Mouse (Mus musculus): ENCODE measurements around the gene Fbn1. TPM values are rescaled to one million over a fixed set of nuclear protein-coding genes. Genes with fewer than 3 reads are reported as not detected.
"Not testable (repeated sequence)": the region's sequence is repeated elsewhere in the genome, so short reads cannot be mapped to it uniquely, and the experiment has no call there.

The Fbn1 gene
- polyA plus RNA-seq, 1 experiment from 2014 or later: 14.1 TPM

DNA sequence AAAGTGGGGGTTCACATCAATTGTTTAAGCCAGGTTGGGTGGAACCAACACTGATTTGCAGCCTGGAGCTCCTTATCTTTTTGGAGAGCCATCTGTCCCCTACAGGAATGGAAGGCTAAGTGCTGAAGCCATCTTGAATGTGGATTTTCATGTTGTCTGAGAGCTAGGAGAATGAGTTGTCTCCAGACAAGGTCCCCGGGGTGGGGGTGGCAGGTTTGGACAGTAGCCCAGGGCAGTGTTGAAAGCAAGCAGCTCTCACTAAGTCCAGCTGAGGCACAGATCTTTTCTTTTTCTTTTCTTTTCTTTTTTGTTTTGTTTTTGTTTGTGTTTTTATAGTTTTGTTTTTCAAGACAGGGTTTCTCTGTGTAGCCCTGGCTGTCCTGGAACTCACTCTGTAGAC lies 216.7 kb downstream of the Fbn1 start:
- Histone ChIP-seq H3K27ac (replicated peaks; ENCODE audit: low read depth, low read length) (no peak overlapping the region), H3K36me3 (replicated peaks; ENCODE audit: control insufficient read depth, insufficient read depth, low read depth, low read length) (no peaks in the 10 kb centered on the region), H3K27me3 (ENCODE audit: control insufficient read depth, insufficient read depth, low read length) (no peaks in the 10 kb centered on the region), H3K4me1 (ENCODE audit: control insufficient read depth, insufficient read depth, low read length) (no peaks in the 10 kb centered on the region), H3K9ac (replicated peaks; ENCODE audit: low read length) (no peak overlapping the region), H3K9me3 (replicated peaks; ENCODE audit: control insufficient read depth, low read length) (no peaks in the 10 kb centered on the region), H3K4me3 (ENCODE audit: low read depth, low read length) (no peak overlapping the region), H3K4me2 (ENCODE audit: low read depth, low read length) (no peak overlapping the region)
- 92% methylated on average over 1 of the region's 1 CpGs for WGBS
- DNase-seq (ENCODE audit: low spot score): no peak
- no peak for ATAC-seq (replicated peaks; ENCODE audit: insufficient number of reproducible peaks, low FRiP score, low TSS enrichment, low read depth)

DNA sequence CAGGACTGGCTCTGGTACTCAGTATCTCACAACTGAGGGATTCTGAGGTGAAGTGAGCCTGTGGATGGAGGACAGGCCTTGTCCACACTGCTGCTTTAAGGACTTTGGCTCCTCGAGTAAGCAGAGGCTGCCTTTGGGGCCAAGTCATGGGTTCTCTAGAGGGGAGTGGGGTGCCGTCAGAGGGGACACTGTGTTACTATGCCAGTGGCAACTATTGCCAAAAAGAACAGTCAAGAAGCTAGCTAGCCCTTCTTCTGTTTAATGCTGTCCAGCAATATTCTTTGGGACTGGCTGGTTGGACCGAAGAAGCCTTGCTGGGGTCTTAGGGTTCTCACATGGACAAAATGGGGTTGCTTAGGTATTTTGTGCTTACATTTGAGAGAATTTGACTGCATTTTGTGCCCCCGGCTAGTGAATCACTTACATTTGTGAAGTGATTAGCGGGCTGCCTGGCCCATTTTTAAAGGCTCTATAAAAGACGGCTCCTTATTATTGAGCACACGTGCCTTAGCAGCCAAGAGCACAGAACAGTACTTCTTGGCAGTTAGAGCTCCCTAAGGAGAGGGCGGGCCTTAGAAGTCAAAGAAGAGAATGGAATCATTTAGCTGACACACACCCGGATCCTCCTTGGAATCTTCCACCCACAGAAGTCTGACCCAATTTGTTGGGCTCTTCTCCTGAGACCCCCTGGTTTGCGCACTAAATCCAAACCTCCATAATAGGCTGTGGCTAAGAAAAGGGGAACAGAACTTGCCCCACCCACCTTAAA lies 217.4 kb downstream of the Fbn1 start:
- Histone ChIP-seq H3K36me3 (replicated peaks; ENCODE audit: control insufficient read depth, insufficient read depth, low read depth, low read length) (no peaks in the 10 kb centered on the region), H3K4me3 (ENCODE audit: low read depth, low read length) (no peak overlapping the region), H3K4me2 (ENCODE audit: low read depth, low read length) (no peak overlapping the region), H3K27me3 (ENCODE audit: control insufficient read depth, insufficient read depth, low read length) (no peaks in the 10 kb centered on the region), H3K9ac (replicated peaks; ENCODE audit: low read length) (no peak overlapping the region), H3K27ac (replicated peaks; ENCODE audit: low read depth, low read length) (no peak overlapping the region), H3K4me1 (ENCODE audit: control insufficient read depth, insufficient read depth, low read length) (no peaks in the 10 kb centered on the region), H3K9me3 (replicated peaks; ENCODE audit: control insufficient read depth, low read length) (no peaks in the 10 kb centered on the region)
- DNase-seq (ENCODE audit: low spot score) (no peak), ATAC-seq (replicated peaks; ENCODE audit: insufficient number of reproducible peaks, low FRiP score, low TSS enrichment, low read depth) (no peak)
- 78% methylated on average over 10 of the region's 10 CpGs for WGBS

DNA sequence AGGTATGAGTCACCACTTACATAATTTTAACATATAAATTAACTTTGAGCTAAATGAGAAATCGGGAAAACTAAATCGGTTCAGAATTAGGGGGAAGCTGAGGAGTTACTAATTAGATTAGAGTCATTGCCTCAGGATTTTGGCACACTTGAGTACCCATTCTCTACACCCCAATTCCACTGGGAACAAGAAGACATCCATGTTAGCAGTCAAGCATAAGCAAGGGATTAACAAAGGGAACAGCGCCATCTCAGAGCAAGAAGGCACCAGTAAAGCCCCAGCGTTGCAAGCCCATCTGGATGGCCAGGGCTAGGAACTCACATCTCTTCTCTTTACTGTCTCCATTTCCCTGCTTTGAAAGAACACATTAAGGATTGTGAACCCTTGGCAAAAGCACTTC lies 222.0 kb downstream of the Fbn1 start:
- Histone ChIP-seq H3K27me3 (ENCODE audit: control insufficient read depth, insufficient read depth, low read length) (no peaks in the 10 kb centered on the region), H3K4me1 (ENCODE audit: control insufficient read depth, insufficient read depth, low read length) (no peaks in the 10 kb centered on the region; the same call in 1 of the 2 replicates), H3K4me3 (ENCODE audit: low read depth, low read length) (no peak overlapping the region), H3K9me3 (replicated peaks; ENCODE audit: control insufficient read depth, low read length) (no peaks in the 10 kb centered on the region), H3K27ac (replicated peaks; ENCODE audit: low read depth, low read length) (no peak overlapping the region), H3K9ac (replicated peaks; ENCODE audit: low read length) (no peak overlapping the region), H3K36me3 (replicated peaks; ENCODE audit: control insufficient read depth, insufficient read depth, low read depth, low read length) (no peaks in the 10 kb centered on the region), H3K4me2 (ENCODE audit: low read depth, low read length) (no peak overlapping the region)
- 80% methylated on average over 4 of the region's 4 CpGs for WGBS
- ATAC-seq (replicated peaks; ENCODE audit: insufficient number of reproducible peaks, low FRiP score, low TSS enrichment, low read depth) (no peak), DNase-seq (ENCODE audit: low spot score) (no peak)

DNA sequence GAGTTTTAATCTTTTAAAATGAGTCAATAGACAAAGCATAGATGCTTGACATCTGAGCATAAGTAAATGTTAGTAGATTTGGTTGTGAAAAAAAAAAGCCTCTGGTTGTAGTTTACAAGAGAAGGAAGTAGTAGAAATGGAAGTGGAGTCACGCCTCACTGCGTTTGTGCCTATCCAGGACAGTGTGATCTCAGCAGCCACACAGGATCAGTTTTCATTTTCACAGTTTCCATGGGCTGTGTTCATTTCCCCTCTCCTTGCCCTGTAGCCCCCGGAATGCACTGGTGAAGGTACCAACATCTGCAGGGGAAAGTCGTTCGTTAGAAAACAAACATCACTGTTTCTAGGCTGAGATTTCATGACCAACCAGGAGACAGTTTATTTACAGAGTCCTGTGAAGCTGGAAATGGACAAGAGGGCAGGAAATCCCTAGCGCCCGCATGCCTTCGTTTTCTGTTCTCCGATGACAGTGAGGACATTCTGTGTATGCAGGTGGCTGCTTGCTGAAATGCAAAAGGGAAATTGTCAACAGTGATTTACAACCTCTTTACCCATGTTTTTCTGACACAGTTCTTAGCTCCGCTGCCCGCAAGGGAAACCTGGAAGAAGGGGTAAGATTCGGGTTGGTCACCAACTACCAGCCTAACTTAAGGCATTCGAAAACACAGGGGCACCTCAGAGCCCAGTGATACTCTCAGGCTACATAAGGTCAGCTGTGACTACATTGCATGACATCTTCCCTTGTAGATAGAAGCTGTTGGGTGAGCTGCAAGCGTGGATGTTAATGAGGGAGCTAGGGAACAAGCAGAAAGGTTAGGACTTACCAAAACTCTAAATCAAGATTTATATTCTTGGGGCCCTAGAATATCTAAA lies 225.2 kb downstream of the Fbn1 start:
- Histone ChIP-seq H3K9me3 (replicated peaks; ENCODE audit: control insufficient read depth, low read length) (no peaks in the 10 kb centered on the region), H3K27ac (replicated peaks; ENCODE audit: low read depth, low read length) (no peak overlapping the region), H3K4me1 (ENCODE audit: control insufficient read depth, insufficient read depth, low read length) (no peaks in the 10 kb centered on the region; the same call in 1 of the 2 replicates), H3K9ac (replicated peaks; ENCODE audit: low read length) (no peak overlapping the region), H3K36me3 (replicated peaks; ENCODE audit: control insufficient read depth, insufficient read depth, low read depth, low read length) (no peaks in the 10 kb centered on the region), H3K4me2 (ENCODE audit: low read depth, low read length) (no peak overlapping the region), H3K4me3 (ENCODE audit: low read depth, low read length) (no peak overlapping the region), H3K27me3 (ENCODE audit: control insufficient read depth, insufficient read depth, low read length) (no peaks in the 10 kb centered on the region)
- peak; percentile 44 for DNase-seq (ENCODE audit: low spot score)
- ATAC-seq (replicated peaks; ENCODE audit: insufficient number of reproducible peaks, low FRiP score, low TSS enrichment, low read depth): no peak
- 50% methylated on average over 14 of the region's 14 CpGs for WGBS

DNA sequence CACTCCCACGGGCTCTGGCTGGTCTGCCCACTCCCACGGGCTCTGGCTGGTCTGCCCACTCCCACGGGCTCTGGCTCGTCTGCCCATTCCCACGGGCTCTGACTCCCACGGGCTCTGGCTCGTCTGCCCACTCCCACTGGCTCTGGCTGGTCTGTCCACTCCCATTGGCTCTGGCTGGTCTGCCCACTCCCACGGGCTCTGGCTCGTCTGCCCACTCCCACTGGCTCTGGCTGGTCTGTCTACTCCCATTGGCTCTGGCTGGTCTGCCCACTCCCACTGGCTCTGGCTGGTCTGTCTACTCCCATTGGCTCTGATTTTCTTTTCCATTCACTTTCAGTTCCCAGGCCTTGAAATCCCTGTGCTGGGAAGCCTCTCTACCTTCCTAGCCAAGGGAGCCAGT lies 227.8 kb downstream of the Fbn1 start:
- 91% methylated on average over 9 of the region's 9 CpGs for WGBS
- not testable (repeated sequence) for H3K9ac ChIP-seq (replicated peaks; ENCODE audit: low read length); DNase-seq (ENCODE audit: low spot score); H3K4me1 ChIP-seq (ENCODE audit: control insufficient read depth, insufficient read depth, low read length); ATAC-seq (replicated peaks; ENCODE audit: insufficient number of reproducible peaks, low FRiP score, low TSS enrichment, low read depth); H3K27me3 ChIP-seq (ENCODE audit: control insufficient read depth, insufficient read depth, low read length); H3K4me3 ChIP-seq (ENCODE audit: low read depth, low read length); H3K4me2 ChIP-seq (ENCODE audit: low read depth, low read length); H3K9me3 ChIP-seq (replicated peaks; ENCODE audit: control insufficient read depth, low read length); H3K27ac ChIP-seq (replicated peaks; ENCODE audit: low read depth, low read length); H3K36me3 ChIP-seq (replicated peaks; ENCODE audit: control insufficient read depth, insufficient read depth, low read depth, low read length)

DNA sequence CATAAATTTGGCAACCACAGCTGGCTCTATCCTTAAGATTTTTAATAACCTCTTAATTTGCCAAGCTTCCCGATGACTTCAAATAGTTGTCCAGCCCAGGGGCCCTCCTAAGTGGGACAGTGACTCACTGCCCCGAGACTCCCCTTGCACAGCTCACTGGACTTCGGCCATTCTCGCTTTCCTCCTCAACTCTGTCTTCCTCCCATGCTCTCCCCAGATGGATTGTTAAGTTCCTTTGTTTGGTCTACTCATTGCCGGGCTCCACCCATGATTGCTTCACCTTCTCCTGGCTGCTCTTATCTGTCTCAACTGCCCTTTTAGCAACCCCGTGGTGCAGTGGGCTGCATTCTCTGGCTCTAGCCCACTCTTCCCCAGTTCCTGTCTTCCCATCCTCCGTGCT lies 229.3 kb downstream of the Fbn1 start:
- Histone ChIP-seq H3K36me3 (replicated peaks; ENCODE audit: control insufficient read depth, insufficient read depth, low read depth, low read length) (no peaks in the 10 kb centered on the region), H3K4me3 (ENCODE audit: low read depth, low read length) (no peak overlapping the region), H3K9ac (replicated peaks; ENCODE audit: low read length) (no peak overlapping the region), H3K9me3 (replicated peaks; ENCODE audit: control insufficient read depth, low read length) (no peaks in the 10 kb centered on the region), H3K27ac (replicated peaks; ENCODE audit: low read depth, low read length) (no peak overlapping the region), H3K4me2 (ENCODE audit: low read depth, low read length) (no peak overlapping the region), H3K4me1 (ENCODE audit: control insufficient read depth, insufficient read depth, low read length) (no peaks in the 10 kb centered on the region; the same call in 1 of the 2 replicates), H3K27me3 (ENCODE audit: control insufficient read depth, insufficient read depth, low read length) (no peaks in the 10 kb centered on the region)
- WGBS: 79% methylated on average over 7 of the region's 7 CpGs
- DNase-seq (ENCODE audit: low spot score): no peak
- ATAC-seq (replicated peaks; ENCODE audit: insufficient number of reproducible peaks, low FRiP score, low TSS enrichment, low read depth): no peak

DNA sequence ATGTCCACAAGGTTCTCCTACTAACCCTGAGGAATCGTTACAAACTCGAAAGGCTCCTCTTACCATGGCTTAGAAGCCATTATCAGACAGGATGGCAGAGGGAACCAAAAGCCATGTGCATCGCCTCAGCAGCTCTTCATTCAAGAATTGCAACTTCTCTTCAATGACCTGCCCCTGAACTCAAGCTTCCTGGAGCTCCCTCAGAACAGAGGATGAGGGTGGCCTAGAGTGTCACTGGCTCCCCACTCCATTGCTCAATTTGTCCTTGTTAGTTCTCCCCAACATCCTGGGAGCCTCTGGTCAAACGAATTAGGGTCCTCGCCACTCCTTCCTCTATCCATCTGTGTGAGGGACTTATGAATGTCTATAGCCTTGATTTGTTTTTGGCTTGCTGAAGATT lies 231.1 kb downstream of the Fbn1 start:
- no peak for DNase-seq (ENCODE audit: low spot score)
- Histone ChIP-seq H3K4me3 (ENCODE audit: low read depth, low read length) (no peak overlapping the region), H3K4me2 (ENCODE audit: low read depth, low read length) (no peak overlapping the region), H3K4me1 (ENCODE audit: control insufficient read depth, insufficient read depth, low read length) (no peaks in the 10 kb centered on the region), H3K36me3 (replicated peaks; ENCODE audit: control insufficient read depth, insufficient read depth, low read depth, low read length) (no peaks in the 10 kb centered on the region), H3K9me3 (replicated peaks; ENCODE audit: control insufficient read depth, low read length) (no peaks in the 10 kb centered on the region), H3K9ac (replicated peaks; ENCODE audit: low read length) (no peak overlapping the region), H3K27ac (replicated peaks; ENCODE audit: low read depth, low read length) (no peak overlapping the region), H3K27me3 (ENCODE audit: control insufficient read depth, insufficient read depth, low read length) (no peaks in the 10 kb centered on the region)
- WGBS: 80% methylated on average over 5 of the region's 5 CpGs
- ATAC-seq (replicated peaks; ENCODE audit: insufficient number of reproducible peaks, low FRiP score, low TSS enrichment, low read depth): no peak

DNA sequence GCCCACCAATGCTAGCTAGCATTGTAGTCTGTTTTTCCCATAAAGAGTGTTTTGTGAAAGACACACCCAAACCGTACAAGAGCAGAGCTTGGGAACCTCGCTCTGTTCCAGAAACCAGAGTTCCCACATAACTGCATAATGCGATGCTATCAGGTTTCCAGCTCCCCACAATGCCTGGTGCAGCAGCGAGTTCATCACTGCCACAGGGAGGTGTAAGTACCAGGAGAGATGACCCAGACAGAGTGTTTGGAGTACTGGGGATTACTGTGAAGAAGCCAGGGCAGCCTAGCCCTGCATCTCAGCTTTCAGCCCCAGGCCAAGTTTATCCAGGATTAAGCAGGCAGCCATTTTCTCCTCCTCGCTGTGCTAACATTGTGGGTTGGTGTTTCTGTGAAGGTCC lies 232.2 kb downstream of the Fbn1 start:
- Histone ChIP-seq H3K9me3 (replicated peaks; ENCODE audit: control insufficient read depth, low read length) (no peaks in the 10 kb centered on the region), H3K4me3 (ENCODE audit: low read depth, low read length) (no peak overlapping the region), H3K4me1 (ENCODE audit: control insufficient read depth, insufficient read depth, low read length) (no peaks in the 10 kb centered on the region), H3K9ac (replicated peaks; ENCODE audit: low read length) (no peak overlapping the region), H3K27ac (replicated peaks; ENCODE audit: low read depth, low read length) (no peak overlapping the region), H3K4me2 (ENCODE audit: low read depth, low read length) (no peak overlapping the region), H3K36me3 (replicated peaks; ENCODE audit: control insufficient read depth, insufficient read depth, low read depth, low read length) (no peaks in the 10 kb centered on the region), H3K27me3 (ENCODE audit: control insufficient read depth, insufficient read depth, low read length) (no peaks in the 10 kb centered on the region)
- WGBS: 30% methylated on average over 5 of the region's 5 CpGs
- ATAC-seq (replicated peaks; ENCODE audit: insufficient number of reproducible peaks, low FRiP score, low TSS enrichment, low read depth) (peak; percentile 81; the same call in 1 of the 2 replicates), DNase-seq (ENCODE audit: low spot score) (peak; percentile 60)
